Mouse (Mus musculus) kidney, postnatal 0 days (tissue): Measurements from ENCODE around the gene Ptgdr2. TPM values are rescaled to one million over a fixed set of nuclear protein-coding genes. Genes with fewer than 3 reads are reported as not detected.
A peak's percentile ranks its signal among the peaks of the same experiment; 100 is the strongest.

Experiments used
- ATAC-seq: fragments of 200-750 bp; cut with Nextera tagmentation; replicated peaks from 2 replicates; pipeline ENCODE4 v1.8.0; 2017; ENCODE audit warnings: low read depth, moderate number of reproducible peaks, moderate TSS enrichment, moderate library complexity; ENCODE audit not compliant: low FRiP score
- DNase-seq: peaks from one replicate; pipeline ENCODE4 v3.0.0-alpha.2; 2016; ENCODE audit warnings: low spot score
- H3K27ac ChIP-seq: fragments of 300-500 bp; sonication (generic); 2 replicates; pipeline ENCODE4 v1.5.1; 2014; ENCODE audit warnings: mild to moderate bottlenecking
- H3K27me3 ChIP-seq: fragments of 300-500 bp; sonication (generic); 2 replicates; pipeline ENCODE4 v1.6.1; 2014; ENCODE audit warnings: low read length, mixed read lengths; ENCODE audit not compliant: insufficient read depth
- H3K36me3 ChIP-seq: fragments of 300-500 bp; sonication (generic); 2 replicates; pipeline ENCODE4 v1.6.1; 2014; ENCODE audit warnings: low read length, mixed read lengths; ENCODE audit not compliant: insufficient read depth
- H3K4me1 ChIP-seq: fragments of 300-500 bp; sonication (generic); replicated peaks from 2 replicates; pipeline ENCODE4 v1.6.1; 2014; ENCODE audit warnings: antibody characterized with exemption, low read length, mixed read lengths; ENCODE audit not compliant: insufficient read depth
- H3K4me2 ChIP-seq: fragments of 300-500 bp; sonication (generic); 2 replicates; pipeline ENCODE4 v1.6.1; 2014; ENCODE audit warnings: mild to moderate bottlenecking, low read length, moderate library complexity, mixed read lengths
- H3K4me3 ChIP-seq: fragments of 300-500 bp; sonication (generic); replicated peaks from 2 replicates; pipeline ENCODE4 v1.5.1; 2014; ENCODE audit warnings: low read depth, low read length
- H3K9ac ChIP-seq: fragments of 300-500 bp; sonication (generic); 2 replicates; pipeline ENCODE4 v1.6.1; 2014; ENCODE audit warnings: low read depth, low read length
- H3K9me3 ChIP-seq: fragments of 300-500 bp; sonication (generic); replicated peaks from 2 replicates; pipeline ENCODE4 v1.6.1; 2016; ENCODE audit warnings: low read length, inconsistent platforms, mixed read lengths
- CTCF ChIP-seq: IDR thresholded peaks from 2 replicates; pipeline ENCODE4 v1.5.1; 2016; ENCODE audit warnings: antibody characterized with exemption, low read depth, mild to moderate bottlenecking, moderate library complexity
- WGBS: fragments of 180-500 bp; shearing (Covaris S2); extraction: QIAGEN DNeasy Blood & Tissue Kit; methylation state at CpG from one replicate; pipeline ENCODE4 v1.1.7; 2014; 5-methylcytosine and 5-hydroxymethylcytosine counted together
- polyA plus RNA-seq: library from polyadenylated mRNA; unstranded; fragments of >200 nt; fragmentation: Nextera tagmentation; extraction: Ambion mirVana; gene quantifications from 2 replicates; pipeline ENCODE4 v1.2.1, GENCODE M21; 2015

The Ptgdr2 gene
- polyA plus RNA-seq, 1 experiment from 2014 or later = not detected

- Histone ChIP-seq H3K27ac (no peak overlapping the region), H3K27me3 (no peaks in the 10 kb centered on the region), H3K4me3 (no peak overlapping the region), H3K4me1 (peaks cover 10% of the 10 kb centered on the region; the same call in 1 of the 2 replicates), H3K4me2 (no peak overlapping the region), H3K9me3 (no peaks in the 10 kb centered on the region), H3K9ac (no peak overlapping the region), H3K36me3 (peaks cover 63% of the 10 kb centered on the region)
- no peak for TF ChIP-seq CTCF
- no peak for DNase-seq
- WGBS = 81% methylated on average over 6 of the region's 6 CpGs
- no peak for ATAC-seq
Measured at GRCm38 (mm10) chr19:10900315-10900714, 36.6 kb upstream of the Ptgdr2 start.

GRCm38 (mm10) chr19:10901046-10901445 lies 35.9 kb upstream of the Ptgdr2 start:
- 92% methylated on average over 5 of the region's 5 CpGs for WGBS
- DNase-seq (no peak), ATAC-seq (no peak)
- no peaks in the 10 kb centered on the region for H3K27me3 ChIP-seq
- H3K4me3 ChIP-seq = no peak overlapping the region
- no peak overlapping the region for H3K9ac ChIP-seq
- H3K4me1 ChIP-seq = peaks cover 14% of the 10 kb centered on the region; the same call in 1 of the 2 replicates
- H3K36me3 ChIP-seq = peaks cover 63% of the 10 kb centered on the region
- H3K4me2 ChIP-seq = no peak overlapping the region
- TF ChIP-seq CTCF = no peak
- H3K9me3 ChIP-seq = no peaks in the 10 kb centered on the region
- no peak overlapping the region for H3K27ac ChIP-seq

GRCm38 (mm10) chr19:10904512-10904911 lies 32.4 kb upstream of the Ptgdr2 start:
- DNase-seq (no peak), ATAC-seq (no peak)
- Histone ChIP-seq H3K27me3 (no peaks in the 10 kb centered on the region), H3K4me2 (no peak overlapping the region), H3K4me1 (peaks cover 5% of the 10 kb centered on the region; the same call in 1 of the 2 replicates), H3K36me3 (peaks cover 53% of the 10 kb centered on the region), H3K9ac (no peak overlapping the region), H3K4me3 (no peak overlapping the region), H3K9me3 (no peaks in the 10 kb centered on the region), H3K27ac (peak overlapping the region; percentile 82; the same call in 1 of the 2 replicates)
- WGBS = 79% methylated on average over 5 of the region's 5 CpGs
- TF ChIP-seq CTCF = no peak

GRCm38 (mm10) chr19:10904927-10905727 lies 31.8 kb upstream of the Ptgdr2 start:
- DNase-seq (peak; percentile 95), ATAC-seq (peak; percentile 85)
- Histone ChIP-seq H3K9ac (no peak overlapping the region), H3K9me3 (no peaks in the 10 kb centered on the region), H3K36me3 (peaks cover 47% of the 10 kb centered on the region), H3K4me1 (peaks cover 5% of the 10 kb centered on the region; the same call in 1 of the 2 replicates), H3K27ac (peak overlapping the region; percentile 82), H3K4me2 (no peak overlapping the region), H3K27me3 (no peaks in the 10 kb centered on the region), H3K4me3 (no peak overlapping the region)
- 28% methylated on average over 7 of the region's 7 CpGs for WGBS
- TF ChIP-seq CTCF = peak; percentile 34; the same call in 1 of the 2 replicates

GRCm38 (mm10) chr19:10905728-10906000 lies 31.3 kb upstream of the Ptgdr2 start:
- 50% methylated on average over 5 of the region's 5 CpGs for WGBS
- H3K27me3 ChIP-seq = no peaks in the 10 kb centered on the region
- H3K9ac ChIP-seq = no peak overlapping the region
- no peak overlapping the region for H3K4me3 ChIP-seq
- H3K4me1 ChIP-seq = peaks cover 5% of the 10 kb centered on the region; the same call in 1 of the 2 replicates
- H3K36me3 ChIP-seq = peaks cover 42% of the 10 kb centered on the region
- ATAC-seq (no peak), DNase-seq (no peak)
- H3K4me2 ChIP-seq = no peak overlapping the region
- no peaks in the 10 kb centered on the region for H3K9me3 ChIP-seq
- H3K27ac ChIP-seq = peak overlapping the region; percentile 82
- no peak for TF ChIP-seq CTCF

GRCm38 (mm10) chr19:10907891-10908290 lies 29.1 kb upstream of the Ptgdr2 start:
- no peak overlapping the region for H3K27ac ChIP-seq
- H3K4me2 ChIP-seq = no peak overlapping the region
- peaks cover 5% of the 10 kb centered on the region; the same call in 1 of the 2 replicates for H3K4me1 ChIP-seq
- 58% methylated on average over 3 of the region's 3 CpGs for whole genome bisulfite sequencing
- peaks cover 22% of the 10 kb centered on the region for H3K36me3 ChIP-seq
- no peak overlapping the region for H3K4me3 ChIP-seq
- H3K27me3 ChIP-seq = no peaks in the 10 kb centered on the region
- ATAC-seq (no peak), DNase-seq (peak; percentile 73)
- H3K9me3 ChIP-seq = no peaks in the 10 kb centered on the region
- H3K9ac ChIP-seq = no peak overlapping the region
- peak; percentile 88 for TF ChIP-seq CTCF
